Mouse (Mus musculus) gastrocnemius, postnatal 25 days (tissue): ENCODE results near the gene Dop1a. TPM values are rescaled to one million over a fixed set of nuclear protein-coding genes. Genes with fewer than 3 reads are reported as not detected.
"Not testable (repeated sequence)": the region's sequence is repeated elsewhere in the genome, so short reads cannot be mapped to it uniquely, and the experiment has no call there.

Source experiments
- DNase-seq: peaks from one replicate; pipeline ENCODE4 v3.0.0; 2022
- total RNA-seq, 2 experiments: library from RNA; stranded (reverse); gene quantifications; 1 replicate in 1 of 2; 2 replicates in 1 of 2; pipeline ENCODE4 v1.2.3; 2021

The Dop1a gene
- total RNA-seq, 2 experiments from 2014 or later, result 9.0 to 9.7 TPM

DNA sequence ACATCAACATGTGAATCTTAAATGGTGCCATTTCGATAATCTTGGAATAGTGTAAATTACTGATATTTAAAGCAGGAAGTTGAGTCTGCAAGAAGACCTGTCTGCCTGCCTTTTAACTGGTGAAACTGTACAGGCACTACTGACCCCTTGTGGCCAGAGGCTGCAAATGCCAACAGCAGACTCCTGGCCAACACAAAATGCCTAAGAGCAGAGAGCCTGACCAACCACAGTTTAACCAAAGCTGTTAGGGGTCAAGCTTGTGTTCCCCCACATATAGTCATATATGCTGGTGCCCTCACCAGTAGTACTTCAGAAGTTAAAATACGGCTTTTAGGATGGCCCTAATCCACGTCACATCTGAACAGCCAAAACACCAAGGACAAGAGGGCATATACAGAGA is 116.8 kb downstream of the Dop1a start:
- peak; percentile 30 for DNase-seq

DNA sequence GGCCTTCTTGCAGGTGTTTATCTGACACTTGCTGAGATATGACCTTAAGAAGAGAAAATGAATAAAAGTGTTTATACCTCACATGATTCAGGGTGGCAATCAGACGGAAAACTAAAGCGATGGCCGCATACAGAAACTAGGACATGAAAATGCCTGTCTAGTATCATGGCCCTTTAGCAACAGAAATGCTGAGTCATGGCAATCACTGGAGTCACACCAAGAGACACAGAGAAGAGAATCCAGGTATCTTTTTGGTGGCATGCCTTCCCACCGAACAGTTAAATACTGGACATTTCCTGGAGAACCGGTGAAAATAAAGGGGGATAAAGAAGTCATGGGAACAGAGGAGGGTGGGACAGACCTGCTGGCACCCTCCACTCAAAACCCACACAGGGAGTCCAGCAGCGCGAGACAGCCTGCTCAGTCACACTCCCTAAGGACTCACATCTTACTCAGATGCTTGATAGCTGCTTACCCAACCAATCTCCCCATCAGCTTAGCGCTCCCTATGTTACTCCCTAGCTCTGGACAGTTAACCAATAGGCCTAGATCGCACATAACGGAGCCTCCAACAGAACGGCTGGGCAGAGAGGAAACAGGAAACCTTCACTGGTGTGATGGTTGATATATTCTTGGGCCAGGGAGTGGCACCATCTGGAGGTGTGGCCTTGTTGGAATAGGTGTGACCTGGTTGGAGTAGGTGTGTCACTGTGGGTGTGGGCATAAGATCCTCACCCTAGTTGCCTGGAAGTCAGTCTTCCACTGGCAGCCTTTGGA is 120.3 kb downstream of the Dop1a start:
- DNase-seq, result no peak

DNA sequence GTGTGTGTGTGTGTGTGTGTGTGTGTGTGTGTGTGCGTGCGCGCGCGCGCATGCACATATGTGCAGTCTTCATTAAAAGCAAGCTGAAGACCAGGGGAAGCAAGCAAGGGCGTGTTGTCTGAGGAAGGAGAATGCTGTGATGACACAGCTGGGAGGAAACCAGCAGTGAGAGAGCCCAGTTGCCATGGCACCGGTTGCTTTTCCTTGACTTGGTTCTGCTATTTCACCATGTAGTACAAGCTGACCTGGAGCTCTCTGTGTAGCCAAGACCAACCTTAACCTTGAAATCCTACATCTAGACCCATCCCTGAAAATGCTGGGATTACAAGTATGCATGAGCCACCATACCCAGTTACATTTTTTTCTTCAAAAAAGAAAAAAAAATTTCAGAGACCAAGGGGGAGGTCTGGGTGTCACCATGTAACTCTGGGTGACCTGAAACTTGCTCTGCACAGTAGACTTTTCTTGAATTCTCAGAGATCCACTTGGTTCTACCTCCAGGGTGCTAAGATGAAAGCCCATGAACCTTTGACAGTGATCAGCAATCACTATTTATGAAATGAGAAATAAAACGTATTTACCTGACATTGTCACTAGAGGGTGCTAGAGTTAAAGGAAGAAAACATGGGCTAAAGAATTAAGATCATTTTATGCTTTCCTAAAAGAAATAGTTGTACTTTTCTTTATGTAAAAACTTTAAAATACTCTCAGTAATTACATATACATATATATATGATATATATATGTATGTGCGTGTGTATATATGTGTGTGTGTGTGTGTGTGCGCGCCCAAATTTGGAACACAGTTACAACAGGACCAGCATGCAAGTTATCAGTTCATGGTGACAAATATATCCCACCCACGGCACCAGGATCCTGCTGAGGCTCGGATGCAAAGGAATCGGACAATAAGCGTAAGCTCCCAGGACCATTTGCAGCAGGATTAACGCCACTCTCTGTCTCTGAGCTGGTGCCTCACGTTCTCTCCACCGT is 126.0 kb downstream of the Dop1a start:
- DNase-seq, result no peak

GRCm38 (mm10) chr9:86594357-86594767 is 127.4 kb downstream of the Dop1a start:
- not testable (repeated sequence) for DNase-seq

DNA sequence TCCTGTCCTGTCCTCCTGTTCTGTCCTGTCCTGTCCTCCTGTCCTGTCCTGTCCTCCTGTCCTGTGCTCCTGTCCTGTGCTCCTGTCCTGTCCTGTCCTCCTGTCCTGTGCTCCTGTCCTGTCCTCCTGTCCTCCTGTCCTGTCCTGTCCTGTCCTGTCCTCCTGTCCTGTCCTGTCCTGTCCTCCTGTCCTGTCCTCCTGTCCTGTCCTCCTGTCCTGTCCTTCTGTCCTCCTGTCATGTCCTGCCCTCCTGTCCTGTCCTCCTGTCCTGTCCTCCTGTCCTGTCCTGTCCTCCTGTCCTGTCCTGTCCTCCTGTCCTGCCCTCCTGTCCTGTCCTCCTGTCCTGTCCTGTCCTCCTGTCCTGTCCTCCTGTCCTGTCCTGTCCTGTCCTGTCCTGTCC is 130.0 kb downstream of the Dop1a start:
- not testable (repeated sequence) for DNase-seq

DNA sequence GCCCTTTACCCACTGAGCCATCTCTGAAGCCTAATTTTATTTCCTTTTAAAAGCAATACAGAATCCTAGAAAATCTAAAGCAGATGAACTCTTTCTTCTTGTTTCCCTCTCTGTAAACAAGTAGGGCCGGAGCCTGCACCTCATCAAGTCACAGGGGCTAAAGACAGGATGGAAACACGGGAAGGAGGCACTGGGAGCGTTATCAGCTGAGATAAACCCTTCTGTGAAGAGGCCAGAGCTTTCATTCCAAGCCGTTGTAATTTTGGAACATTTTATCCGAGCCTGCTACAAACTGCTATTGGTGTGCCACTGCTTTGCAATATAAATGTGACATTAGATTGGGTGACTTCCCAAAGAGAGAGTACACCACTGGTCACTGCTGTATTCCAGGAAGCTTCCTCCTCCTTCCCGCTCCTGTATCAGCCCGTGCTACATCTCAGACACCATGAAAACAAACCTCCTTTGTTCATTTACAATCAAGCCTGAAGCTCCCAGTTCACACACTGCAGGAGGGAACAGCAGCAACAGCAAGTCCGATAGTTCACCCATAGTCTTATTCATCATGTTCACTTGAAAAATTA is 132.9 kb downstream of the Dop1a start:
- no peak for DNase-seq

Other genes starting within 250 kb of the Dop1a start
- 1 to 10 TPM; 2.9 to 4.1 TPM for gene Ube2cbp, start 2.2 kb upstream of the Dop1a start, total RNA-seq
- gene Pgm3, start 104.7 kb downstream of the Dop1a start, total RNA-seq, result 1 to 10 TPM; 4.2 to 5.0 TPM
- gene Rwdd2a, start 104.8 kb downstream of the Dop1a start, total RNA-seq, result under 1 TPM; 0.26 to 0.27 TPM
- 100 to 1,000 TPM; 122 to 129 TPM for gene Me1, start 228.8 kb downstream of the Dop1a start, total RNA-seq